Mouse (Mus musculus): Measurements from ENCODE around the gene Ccdc152.
"Not testable (repeated sequence)": the region's sequence is repeated elsewhere in the genome, so short reads cannot be mapped to it uniquely, and the experiment has no call there.

Gene Ccdc152

DNA sequence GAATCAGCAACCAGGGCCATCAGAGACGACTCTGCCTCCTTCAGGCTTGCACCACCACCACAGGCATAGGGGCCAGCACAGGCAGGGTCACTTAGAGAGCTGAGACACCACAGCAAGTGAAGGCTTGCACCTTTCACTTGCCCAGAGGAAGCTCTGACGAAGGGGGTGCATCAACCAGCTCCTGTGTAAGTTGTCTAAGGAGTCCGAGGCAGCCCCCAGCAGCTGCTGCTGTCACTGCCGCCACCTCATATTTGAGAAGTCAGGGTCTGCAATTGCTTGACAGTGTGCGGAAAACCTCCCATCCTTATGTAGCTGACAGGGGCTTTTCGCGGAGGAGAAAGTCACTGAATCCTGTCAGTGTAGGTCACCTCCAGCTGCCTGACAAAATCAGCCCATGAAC lies 24.1 kb downstream of the Ccdc152 start:
- in situ Hi-C loops (cut with MboI; ENCODE audit: low sequenced_read_pairs), result no loop called here

DNA sequence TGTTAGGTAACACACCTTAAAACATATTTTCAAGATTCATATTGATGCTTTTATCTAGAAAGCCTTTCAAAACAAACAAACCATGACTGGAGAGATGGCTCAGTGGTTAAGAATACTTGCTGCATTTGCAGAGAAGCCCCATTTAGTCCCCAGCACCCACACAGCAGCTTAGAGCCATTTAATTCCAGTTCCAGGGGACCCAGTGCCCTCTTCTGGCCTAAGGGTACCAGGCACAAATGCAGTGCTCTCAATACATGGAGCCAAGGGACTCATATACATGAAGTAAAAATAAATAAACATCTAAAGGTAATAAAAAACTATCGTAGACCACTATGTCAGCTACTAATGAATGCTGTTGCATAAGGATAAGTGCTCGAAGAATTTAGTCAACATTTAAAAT lies 25.9 kb downstream of the Ccdc152 start:
- in situ Hi-C loops (cut with MboI; ENCODE audit: low sequenced_read_pairs), result no loop called here

DNA sequence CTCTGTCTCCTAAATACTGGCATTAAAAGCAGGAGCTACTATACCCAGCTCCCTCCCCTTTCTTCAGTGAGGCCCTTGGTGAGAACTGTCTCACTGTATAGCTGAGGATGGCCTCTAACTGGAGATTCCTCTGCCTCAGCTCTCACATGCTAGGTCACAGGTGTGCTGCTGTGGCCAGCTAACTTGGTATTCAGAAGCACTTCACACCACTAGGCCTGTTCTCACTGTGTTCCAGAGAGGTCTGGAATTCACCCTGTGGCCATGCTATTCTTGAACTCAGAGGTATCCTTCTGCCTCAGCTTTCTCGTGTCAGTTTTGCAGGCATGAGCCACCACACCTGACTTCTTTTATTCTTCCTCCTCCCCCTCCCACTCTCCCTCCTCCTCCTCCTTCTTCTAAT lies 30.1 kb downstream of the Ccdc152 start:
- in situ Hi-C loops (cut with MboI; ENCODE audit: low sequenced_read_pairs), result no loop called here

DNA sequence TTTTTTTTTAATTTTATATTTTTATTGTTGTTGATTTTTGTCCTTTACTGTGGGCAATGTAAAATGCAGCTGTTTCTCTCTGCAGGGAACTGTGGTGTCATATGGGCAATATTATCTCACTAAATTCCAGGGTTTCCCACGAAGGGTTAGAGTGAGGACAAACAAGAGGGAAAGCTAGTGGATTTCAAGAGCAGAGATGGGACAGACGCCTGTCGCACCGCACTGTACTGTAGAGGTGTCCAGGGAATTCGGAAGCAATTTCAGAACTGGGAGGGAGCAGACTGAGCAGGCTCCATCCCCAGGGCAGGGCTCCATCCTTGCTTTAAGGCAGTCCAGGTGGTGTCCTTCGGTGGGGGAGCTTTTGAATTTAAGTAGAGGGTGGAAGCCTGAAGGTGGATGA lies 32.1 kb downstream of the Ccdc152 start:
- in situ Hi-C loops (cut with MboI; ENCODE audit: low sequenced_read_pairs), result no loop called here

DNA sequence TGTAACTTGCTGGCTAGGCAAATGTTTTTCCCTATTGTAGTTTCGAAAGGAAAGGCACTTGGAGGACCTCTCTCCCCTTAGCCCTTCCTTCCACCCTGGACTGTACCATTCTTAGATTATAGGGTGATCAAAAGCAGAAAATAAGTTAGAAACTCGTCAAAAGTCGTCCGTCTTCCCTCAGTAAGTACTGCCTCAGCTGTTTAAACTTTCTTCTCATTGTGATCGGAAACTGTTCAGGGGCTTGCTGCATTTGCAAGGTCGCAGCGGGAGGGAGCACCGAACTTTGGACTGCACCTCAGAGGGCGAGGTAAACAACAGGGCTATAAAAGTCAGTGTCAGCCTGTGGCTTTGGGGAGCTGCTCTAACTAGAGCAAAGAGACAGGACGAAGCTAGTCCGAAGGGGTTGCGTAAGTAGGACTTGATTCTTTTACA lies 32.7 kb downstream of the Ccdc152 start:
- in situ Hi-C loops (cut with MboI; ENCODE audit: low sequenced_read_pairs), result no loop called here

DNA sequence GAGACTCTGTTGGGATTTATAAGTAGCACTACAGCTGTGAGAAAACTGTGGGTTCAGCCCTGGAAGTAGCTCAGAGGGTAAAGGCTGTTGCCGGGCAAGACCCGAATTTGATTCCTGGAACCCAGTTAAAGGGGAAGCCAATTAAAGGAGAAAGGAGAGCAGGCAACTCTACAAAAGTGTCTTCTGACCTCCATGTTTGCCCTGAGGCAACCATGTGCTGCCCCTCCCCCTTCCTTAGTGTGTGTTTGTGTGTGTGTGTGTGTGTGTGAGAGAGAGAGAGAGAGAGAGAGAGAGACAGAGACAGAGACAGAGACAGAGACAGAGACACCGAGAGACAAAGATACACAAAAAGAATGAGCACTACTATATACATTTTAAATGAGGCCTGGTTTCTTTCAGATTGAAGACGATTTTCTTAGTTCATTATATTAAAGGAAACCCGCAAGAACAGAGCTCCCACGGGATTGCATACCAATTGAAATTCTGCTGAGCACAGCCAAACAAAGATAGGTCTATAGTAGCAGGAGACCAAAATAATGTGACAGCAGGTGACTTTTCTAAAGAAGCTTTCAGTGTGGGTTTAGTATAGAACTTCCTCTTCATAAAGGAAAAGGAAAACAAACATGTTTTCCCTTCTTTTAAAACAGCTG lies 33.2 kb downstream of the Ccdc152 start:
- in situ Hi-C loops (cut with MboI; ENCODE audit: low sequenced_read_pairs), result no loop called here

DNA sequence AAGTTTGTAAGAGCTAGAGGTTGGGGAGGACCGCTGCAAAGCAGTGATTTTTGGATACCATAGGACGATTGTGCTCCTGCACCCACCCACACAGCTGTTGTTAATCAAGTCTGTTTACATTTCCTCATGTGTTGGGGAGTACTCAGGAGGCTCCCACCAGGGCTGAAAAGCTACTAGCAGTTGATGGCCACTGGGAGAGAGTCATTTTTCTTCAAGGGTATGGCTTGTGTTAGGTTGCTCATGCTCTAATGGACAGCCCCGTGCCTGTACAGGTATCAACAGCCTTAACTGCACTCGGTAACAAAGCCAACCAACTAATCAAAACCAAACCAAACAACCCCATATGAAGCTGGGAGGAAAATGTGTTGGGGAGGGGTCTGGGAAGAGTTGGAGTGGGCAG lies 33.8 kb downstream of the Ccdc152 start:
- in situ Hi-C loops (cut with MboI; ENCODE audit: low sequenced_read_pairs), result no loop called here

DNA sequence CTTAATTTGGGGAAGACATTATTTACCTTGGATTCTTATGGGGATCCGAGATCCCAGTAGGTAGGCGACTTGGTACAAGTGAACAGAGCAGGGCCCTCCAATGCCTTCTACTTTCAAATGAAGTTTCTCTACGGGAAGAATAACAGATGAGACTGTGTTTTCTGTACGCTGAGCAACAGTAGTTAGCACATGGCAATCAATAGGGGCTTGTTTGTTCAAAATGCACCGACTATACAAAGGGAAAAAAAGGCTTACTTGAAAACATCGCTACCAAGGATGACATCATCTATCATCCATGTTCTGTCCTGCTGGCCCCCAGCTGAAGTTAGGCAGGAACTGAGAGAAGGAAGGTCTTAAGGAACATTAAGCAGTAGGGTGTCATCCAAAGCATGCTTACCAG lies 35.1 kb downstream of the Ccdc152 start, which contains the start of gene Selenop:
Gene Selenop, plus strand, starts transcription at position 301 of the 400 bp plus-strand sequence.
- in situ Hi-C loops (cut with MboI; ENCODE audit: low sequenced_read_pairs), result no loop called here

DNA sequence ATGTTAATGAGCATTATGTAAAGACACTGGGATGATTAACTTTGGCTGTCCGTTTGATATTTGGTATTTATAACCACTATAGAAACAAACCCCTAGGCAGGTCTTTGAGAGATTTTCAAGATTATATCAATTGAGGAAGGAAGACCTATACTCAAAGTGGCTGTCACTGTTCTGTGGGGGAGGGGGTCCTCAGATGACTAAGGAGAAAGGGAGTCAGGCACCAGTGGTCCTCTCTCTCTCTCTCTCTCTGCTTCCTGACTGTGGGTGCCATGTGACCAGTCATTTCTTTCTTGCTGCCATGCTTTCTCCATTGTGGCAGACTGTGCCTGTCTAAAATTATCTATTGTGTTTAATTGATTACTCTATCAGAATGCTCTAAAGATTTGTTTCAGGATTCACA lies 38.5 kb downstream of the Ccdc152 start:
- in situ Hi-C loops (cut with MboI; ENCODE audit: low sequenced_read_pairs), result no loop called here

DNA sequence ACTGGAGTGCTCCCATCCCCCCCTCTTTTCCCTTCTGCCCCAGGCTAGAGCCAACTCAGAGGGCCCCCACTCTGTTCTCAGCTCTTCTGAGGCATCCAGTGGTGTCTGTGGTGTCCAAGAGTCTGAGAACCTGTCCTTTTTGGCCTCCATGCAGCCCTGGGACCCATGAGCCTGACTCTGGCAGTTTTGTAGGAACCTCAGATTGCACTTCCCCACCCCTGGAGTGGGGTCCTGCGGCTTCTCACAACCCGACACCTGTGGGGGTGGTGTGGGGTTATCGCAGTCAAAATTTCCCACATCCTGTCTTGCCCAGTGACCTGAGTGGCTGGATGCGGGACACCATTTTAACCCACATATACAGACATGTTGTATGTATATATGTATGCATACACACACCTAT lies 39.0 kb downstream of the Ccdc152 start:
- in situ Hi-C loops (cut with MboI; ENCODE audit: low sequenced_read_pairs), result no loop called here

DNA sequence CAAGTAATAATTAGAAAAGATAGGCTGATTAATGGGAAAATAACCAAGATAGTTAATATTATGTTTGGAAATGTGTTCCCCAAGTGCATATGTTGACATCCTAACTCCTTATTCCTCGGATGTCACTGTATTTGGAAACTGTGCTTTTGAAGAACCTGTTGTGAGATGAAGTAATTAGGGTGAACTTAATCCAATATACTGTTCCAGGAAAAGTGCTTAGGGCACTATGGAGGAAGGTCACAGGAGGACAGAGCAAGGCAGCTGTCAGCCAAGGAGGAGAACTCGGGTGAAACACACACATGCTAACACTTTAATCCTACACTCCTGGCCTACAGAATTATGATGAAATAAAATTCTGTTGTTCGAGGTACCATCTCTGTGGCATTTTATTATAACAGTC lies 40.4 kb downstream of the Ccdc152 start:
- in situ Hi-C loops (cut with MboI; ENCODE audit: low sequenced_read_pairs), result no loop called here

DNA sequence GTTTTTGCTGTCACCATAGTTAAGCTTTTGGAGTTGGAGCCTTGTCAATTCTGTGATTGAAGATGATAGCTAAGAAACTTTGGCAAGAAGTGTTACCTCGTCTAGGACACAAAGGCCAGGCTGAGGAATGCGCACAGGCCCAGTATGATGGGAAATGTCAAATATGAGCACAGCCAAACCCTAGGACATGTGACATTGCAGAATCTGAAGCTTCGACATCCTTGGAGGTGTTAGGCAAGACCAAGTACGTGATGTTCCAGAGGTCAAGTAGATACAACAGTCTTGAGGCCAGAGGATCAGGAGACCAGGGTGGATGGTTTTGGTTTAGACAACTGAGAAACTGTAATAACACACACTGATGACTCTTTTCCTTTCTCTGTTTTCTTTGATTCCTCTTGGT lies 43.0 kb downstream of the Ccdc152 start:
- in situ Hi-C loops (cut with MboI; ENCODE audit: low sequenced_read_pairs), result no loop called here

DNA sequence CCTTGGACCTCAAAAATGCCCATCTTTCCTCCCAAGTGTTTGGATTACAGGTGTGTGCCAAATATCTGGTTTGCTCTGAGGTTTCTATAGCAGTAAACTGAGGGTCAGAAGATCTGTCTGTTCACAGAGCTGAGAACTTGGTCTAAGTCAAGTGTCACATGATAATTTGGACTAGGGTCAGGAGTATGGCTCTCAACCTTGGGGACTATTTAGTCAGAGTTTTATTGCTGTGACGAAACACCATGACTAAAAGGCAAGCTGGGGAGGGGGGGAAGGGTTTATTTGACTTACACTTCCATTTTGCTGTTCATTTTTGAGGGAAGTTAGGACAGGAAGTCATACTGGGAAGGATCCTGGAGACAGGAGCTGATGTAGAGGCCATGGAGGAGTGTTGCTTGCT lies 44.3 kb downstream of the Ccdc152 start:
- in situ Hi-C loops (cut with MboI; ENCODE audit: low sequenced_read_pairs), result no loop called here

DNA sequence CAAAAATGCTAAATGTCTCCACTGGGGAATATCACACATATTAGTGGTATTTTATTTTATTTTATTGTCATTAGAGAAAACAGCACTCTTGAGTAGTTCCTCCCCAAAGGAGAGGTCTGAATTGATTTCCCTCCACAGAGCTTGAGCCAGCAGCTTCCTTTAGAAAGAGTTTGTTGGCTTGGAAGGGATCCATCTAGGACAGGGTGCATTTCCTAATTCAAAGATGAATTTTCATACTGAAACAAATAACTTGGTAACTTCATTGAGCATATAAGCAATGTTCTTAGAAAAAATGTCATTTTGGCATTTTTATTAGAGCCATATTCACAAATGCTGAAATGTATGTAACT lies 51.6 kb downstream of the Ccdc152 start:
- in situ Hi-C loops (cut with MboI; ENCODE audit: low sequenced_read_pairs), result no loop called here

DNA sequence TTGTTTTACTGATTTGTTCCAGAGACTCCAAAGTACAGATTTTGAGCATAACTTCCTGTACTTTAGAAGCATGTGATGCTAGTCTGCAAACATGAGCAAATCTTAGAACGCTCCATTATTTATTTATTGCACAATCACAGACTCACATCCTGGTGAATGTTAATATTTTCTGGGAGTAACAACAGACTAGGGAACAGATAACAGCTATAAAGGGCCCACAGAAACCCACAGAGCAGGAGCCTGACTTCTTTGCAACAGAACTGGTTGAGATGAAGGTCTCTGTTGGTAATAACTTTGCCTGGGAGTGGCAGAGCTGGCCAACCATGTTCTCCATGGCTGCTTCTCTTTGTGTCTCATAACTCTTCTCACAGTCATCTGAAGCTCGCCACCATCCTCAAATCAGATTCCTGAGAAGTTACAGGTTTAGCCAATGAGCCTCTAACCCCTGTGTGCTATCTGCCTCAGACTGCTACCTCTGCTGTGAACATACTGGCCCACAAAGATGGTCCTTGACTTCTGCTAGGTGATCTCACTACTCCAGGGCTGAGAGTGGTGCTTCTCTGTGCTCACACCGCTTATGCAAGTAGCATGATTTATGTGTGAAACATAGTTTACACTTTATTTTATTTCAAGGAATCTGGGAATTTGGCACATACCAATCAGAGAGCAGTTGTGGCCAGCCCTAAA lies 52.2 kb downstream of the Ccdc152 start:
- in situ Hi-C loops (cut with MboI; ENCODE audit: low sequenced_read_pairs), result no loop called here

DNA sequence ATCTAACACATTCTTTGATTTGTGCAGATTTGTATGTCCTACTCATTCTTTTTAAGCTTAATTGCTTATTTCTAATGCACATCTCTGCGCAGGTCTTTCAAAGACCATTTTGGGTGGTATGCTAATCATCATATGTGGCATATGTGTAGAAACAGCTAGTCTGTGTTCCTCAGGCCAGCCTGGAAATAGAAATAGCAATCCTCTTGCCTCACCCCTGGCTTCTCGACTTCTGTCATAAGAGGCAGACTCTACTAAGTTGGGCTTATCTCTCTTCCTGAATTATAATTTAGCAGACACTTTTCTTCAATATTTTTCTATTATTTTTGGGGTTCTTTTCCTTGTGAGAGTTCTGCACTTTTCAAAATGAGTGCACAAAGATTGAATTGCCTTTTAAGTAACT lies 52.7 kb downstream of the Ccdc152 start:
- in situ Hi-C loops (cut with MboI; ENCODE audit: low sequenced_read_pairs), result no loop called here

DNA sequence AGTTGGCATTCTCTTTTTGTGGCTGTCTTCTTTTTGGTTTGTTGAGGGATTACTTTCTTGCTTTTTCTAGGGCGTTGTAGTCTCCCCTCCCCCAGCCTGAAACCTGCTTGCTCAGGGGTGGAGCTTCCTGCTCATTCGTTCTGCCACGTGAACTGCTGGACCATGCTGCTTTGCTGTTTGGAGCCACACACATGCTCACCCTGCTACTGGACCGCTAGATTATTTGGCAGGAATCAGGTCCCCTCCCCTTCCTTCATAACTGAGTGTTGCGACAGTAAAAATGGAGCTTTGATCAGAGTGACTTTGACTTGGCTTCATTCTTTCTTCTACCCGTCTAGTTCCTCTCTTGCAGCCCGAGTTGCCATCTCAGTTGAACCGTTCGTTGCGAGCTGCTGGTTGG lies 58.3 kb downstream of the Ccdc152 start:
- in situ Hi-C loops (cut with MboI; ENCODE audit: low sequenced_read_pairs), result not testable (repeated sequence)

DNA sequence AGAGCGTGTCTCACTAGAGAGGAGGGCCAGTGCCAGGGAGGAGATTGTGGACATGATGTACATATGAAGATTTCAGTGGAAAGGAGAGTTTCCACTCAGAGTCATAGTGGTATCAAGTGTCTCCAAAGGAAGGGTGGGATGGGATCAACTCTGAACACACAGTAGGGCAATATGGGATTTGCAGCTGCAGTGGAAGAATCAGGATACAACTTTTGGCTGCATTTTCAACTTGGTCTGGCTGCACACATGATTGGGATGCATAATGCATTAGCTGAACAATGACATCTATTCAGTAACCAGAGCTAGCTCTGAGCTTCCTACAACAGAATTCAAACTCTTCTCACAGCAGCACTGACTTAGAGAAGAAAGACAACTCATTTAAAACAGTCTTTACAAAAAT lies 65.4 kb downstream of the Ccdc152 start:
- in situ Hi-C loops (cut with MboI; ENCODE audit: low sequenced_read_pairs), result no loop called here

DNA sequence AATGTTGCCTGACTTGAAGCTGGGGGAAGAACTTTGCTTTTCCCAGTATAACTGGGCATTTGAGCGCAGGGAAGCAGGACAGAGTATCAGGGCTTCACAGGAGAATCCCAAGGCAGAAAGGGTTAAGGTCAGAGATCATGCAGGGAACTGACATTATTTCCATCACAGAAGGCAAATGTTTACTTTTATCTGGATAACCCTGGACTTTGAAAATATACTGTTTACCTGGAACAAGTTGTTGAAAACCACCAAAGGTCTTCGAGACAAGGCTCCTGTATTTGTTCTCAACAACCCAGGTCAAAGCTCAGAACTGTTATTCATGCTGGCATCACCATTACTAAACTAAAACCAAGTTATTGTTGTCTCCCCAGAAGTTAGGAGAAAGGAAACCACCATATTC lies 67.0 kb downstream of the Ccdc152 start:
- in situ Hi-C loops (cut with MboI; ENCODE audit: low sequenced_read_pairs), result no loop called here

DNA sequence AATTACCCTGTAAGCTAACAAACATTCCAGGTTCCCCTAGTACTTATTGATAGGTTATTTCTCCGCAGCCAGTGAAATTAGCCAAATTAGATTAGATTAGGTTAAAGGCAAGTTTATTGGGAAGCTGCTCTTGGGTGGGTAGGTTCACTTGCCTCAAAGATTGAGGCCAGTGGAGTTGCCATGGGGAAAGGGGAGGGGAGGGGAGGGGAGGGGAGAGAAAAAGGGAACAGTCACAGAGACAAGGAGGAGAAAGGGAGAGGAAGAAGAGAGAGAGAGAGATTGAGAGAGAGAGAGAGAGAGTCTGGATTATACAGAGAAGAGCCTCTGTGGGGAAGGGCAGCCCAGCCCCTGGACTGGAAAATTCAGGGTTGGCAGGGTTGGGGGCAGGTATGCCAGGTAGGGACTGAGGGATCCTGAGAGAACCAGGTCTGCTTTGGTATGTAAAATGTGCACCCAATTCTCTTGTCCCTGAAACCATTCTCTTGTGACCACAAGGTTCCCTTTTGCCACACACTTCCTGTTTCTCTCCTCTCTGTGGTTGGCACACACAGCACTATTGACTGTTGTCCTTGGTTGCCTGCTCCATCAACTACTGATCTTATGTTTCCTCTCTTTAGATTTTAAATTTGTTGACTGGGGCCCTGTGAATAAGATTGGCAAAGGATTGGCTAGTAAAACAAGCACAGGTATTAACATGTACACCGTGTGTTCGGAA lies 69.3 kb downstream of the Ccdc152 start:
- in situ Hi-C loops (cut with MboI; ENCODE audit: low sequenced_read_pairs), result no loop called here

DNA sequence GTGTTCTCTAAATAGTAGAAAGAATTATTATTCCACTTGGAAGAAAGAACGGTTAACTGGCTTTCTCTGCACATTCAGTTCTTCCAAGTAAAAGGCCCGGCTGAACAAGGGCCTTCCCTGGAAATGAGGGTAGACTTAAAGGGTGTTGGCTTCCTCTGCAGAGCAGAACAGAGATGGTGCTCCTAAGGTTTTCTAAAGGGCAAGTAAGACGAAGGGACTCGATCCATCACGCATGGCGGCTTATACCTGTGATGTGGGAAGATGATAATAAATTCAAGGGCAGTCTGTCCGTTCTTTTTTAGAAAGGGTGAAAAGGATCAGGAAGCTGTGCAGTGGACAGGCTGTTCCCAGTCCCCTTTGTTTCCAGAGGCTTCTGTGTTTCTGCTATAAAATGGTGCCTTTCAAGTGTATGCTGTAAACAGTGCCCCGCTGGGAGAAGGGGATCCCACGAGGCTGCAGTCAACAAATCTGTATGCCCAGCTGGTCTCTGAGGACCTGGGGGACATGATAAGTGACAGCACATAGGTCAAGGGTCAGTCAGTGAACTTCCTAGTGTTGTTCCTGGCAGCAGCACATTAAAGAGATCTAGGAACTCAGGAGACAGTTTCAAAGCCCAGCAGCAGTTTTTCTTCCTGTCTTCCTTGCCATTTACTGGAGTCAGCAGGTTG lies 71.0 kb downstream of the Ccdc152 start:
- in situ Hi-C loops (cut with MboI; ENCODE audit: low sequenced_read_pairs), result no loop called here

DNA sequence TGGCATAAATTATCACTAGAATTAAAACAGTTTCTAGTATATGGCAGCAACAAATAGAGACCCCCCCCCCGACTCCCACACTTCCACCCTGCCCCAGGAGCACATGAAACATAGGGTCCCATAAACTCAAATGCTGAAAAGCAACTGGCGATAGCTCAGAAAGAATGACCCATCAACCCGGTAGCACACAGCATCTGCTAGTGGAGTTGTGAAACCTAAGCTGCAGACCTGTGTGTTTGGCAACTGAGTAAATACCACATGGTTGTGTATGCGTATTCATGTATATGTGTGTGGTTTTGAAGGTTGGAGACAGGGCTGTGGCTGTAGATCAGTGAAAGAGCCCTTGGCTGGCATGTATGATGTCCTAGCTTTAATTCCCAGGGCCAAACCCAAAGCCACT lies 72.3 kb downstream of the Ccdc152 start:
- in situ Hi-C loops (cut with MboI; ENCODE audit: low sequenced_read_pairs), result no loop called here

Measured in CH12F3 (cell line).